Mouse (Mus musculus) embryonic facial prominence, embryonic 11.5 days (tissue): ENCODE measurements at regions not wholly inside any gene's neighbourhood (a gene's known extent, or its start where the extent isn't known, plus 50 kb on each side); places are given as distances from the start of the nearest gene placed in this dataset.

Source experiments
- ATAC-seq: fragments of 200-750 bp; cut with Nextera tagmentation; replicated peaks from 2 replicates; pipeline ENCODE4 v1.8.0; 2017; ENCODE audit warnings: low read depth; ENCODE audit not compliant: insufficient number of reproducible peaks, low FRiP score, low TSS enrichment
- DNase-seq: peaks from one replicate; pipeline ENCODE4 v3.0.0-alpha.2; 2015; ENCODE audit warnings: low spot score
- H3K27ac ChIP-seq: fragments of 300-500 bp; sonication (generic); replicated peaks from 2 replicates; pipeline ENCODE4 v1.5.1; 2014; ENCODE audit warnings: mild to moderate bottlenecking, low read depth, low read length, control low read depth
- H3K27me3 ChIP-seq: fragments of 300-500 bp; sonication (generic); 2 replicates; pipeline ENCODE4 v1.6.1; 2014; ENCODE audit warnings: mild to moderate bottlenecking, low read length, moderate library complexity, mixed read lengths; ENCODE audit not compliant: control insufficient read depth, insufficient read depth
- H3K36me3 ChIP-seq: fragments of 300-500 bp; sonication (generic); replicated peaks from 2 replicates; pipeline ENCODE4 v1.6.1; 2014; ENCODE audit warnings: low read depth, mild to moderate bottlenecking, low read length, moderate library complexity, mixed read lengths; ENCODE audit not compliant: control insufficient read depth, insufficient read depth
- H3K4me1 ChIP-seq: fragments of 300-500 bp; sonication (generic); 2 replicates; pipeline ENCODE4 v1.6.1; 2014; ENCODE audit warnings: low read length, mixed read lengths; ENCODE audit not compliant: control insufficient read depth, insufficient read depth
- H3K4me2 ChIP-seq: fragments of 300-500 bp; sonication (generic); 2 replicates; pipeline ENCODE4 v1.6.1; 2014; ENCODE audit warnings: low read depth, mild to moderate bottlenecking, control low read depth, low read length, moderate library complexity
- H3K4me3 ChIP-seq: fragments of 300-500 bp; sonication (generic); 2 replicates; pipeline ENCODE4 v1.5.1; 2014; ENCODE audit warnings: low read depth, low read length, control low read depth
- H3K9ac ChIP-seq: fragments of 300-500 bp; sonication (generic); replicated peaks from 2 replicates; pipeline ENCODE4 v1.6.1; 2014; ENCODE audit warnings: mild to moderate bottlenecking, control low read depth, low read length
- H3K9me3 ChIP-seq: fragments of 300-500 bp; sonication (generic); replicated peaks from 2 replicates; pipeline ENCODE4 v1.6.1; 2016; ENCODE audit warnings: mild to moderate bottlenecking, low read length, inconsistent platforms, mixed read lengths; ENCODE audit not compliant: control insufficient read depth
- WGBS: fragments of 180-500 bp; shearing (Covaris S2); extraction: QIAGEN DNeasy Blood & Tissue Kit; methylation state at CpG from one replicate; pipeline ENCODE4 v1.1.7; 2014; 5-methylcytosine and 5-hydroxymethylcytosine counted together

GRCm38 (mm10) chr8:36004387-36004786 lies 238.8 kb downstream of the Gm19410 start:
- Histone ChIP-seq H3K36me3 (no peaks in the 10 kb centered on the region), H3K27ac (no peak overlapping the region), H3K27me3 (no peaks in the 10 kb centered on the region), H3K4me3 (no peak overlapping the region), H3K9me3 (no peaks in the 10 kb centered on the region), H3K9ac (no peak overlapping the region), H3K4me2 (no peak overlapping the region), H3K4me1 (no peaks in the 10 kb centered on the region)
- 86% methylated on average over 2 of the region's 2 CpGs for WGBS
- ATAC-seq, result no peak
- no peak for DNase-seq

DNA sequence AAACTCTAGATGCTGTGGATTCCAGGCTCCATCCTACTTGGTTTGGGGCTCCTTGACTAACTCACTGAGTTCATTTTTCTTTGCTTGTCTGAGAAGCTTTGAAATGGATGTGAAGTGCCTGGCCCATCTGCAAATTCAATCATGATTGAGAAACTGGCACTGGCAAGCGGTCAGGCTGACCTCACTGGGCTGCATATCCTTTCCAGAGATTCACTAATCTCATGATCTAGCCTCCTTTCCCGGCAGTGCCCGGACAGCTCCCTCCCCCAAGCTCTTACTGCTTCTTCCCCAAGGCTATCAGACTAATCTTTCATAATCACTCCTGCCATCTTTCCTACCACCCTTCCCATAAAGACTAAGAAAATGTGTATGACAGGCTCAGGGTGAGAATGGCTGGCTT lies 239.9 kb downstream of the Gm19410 start:
- H3K4me2 ChIP-seq, result no peak overlapping the region
- H3K4me1 ChIP-seq, result no peaks in the 10 kb centered on the region
- no peaks in the 10 kb centered on the region for H3K36me3 ChIP-seq
- H3K9me3 ChIP-seq, result no peaks in the 10 kb centered on the region
- DNase-seq (no peak), ATAC-seq (no peak)
- H3K27ac ChIP-seq, result no peak overlapping the region
- no peak overlapping the region for H3K9ac ChIP-seq
- H3K4me3 ChIP-seq, result no peak overlapping the region
- 60% methylated on average over 3 of the region's 3 CpGs for WGBS
- no peaks in the 10 kb centered on the region for H3K27me3 ChIP-seq

- Histone ChIP-seq H3K9ac (no peak overlapping the region), H3K4me2 (no peak overlapping the region), H3K9me3 (no peaks in the 10 kb centered on the region), H3K4me1 (no peaks in the 10 kb centered on the region), H3K4me3 (no peak overlapping the region), H3K27me3 (no peaks in the 10 kb centered on the region), H3K36me3 (no peaks in the 10 kb centered on the region), H3K27ac (no peak overlapping the region)
- DNase-seq (no peak), ATAC-seq (no peak)
- WGBS, result 91% methylated on average over 1 of the region's 1 CpGs
Observed at GRCm38 (mm10) chr8:36007724-36008123, 242.1 kb downstream of the Gm19410 start.

- DNase-seq, result no peak
- no peaks in the 10 kb centered on the region for H3K36me3 ChIP-seq
Observed at GRCm38 (mm10) chr8:36009565-36009964, 244.0 kb downstream of the Gm19410 start.

DNA sequence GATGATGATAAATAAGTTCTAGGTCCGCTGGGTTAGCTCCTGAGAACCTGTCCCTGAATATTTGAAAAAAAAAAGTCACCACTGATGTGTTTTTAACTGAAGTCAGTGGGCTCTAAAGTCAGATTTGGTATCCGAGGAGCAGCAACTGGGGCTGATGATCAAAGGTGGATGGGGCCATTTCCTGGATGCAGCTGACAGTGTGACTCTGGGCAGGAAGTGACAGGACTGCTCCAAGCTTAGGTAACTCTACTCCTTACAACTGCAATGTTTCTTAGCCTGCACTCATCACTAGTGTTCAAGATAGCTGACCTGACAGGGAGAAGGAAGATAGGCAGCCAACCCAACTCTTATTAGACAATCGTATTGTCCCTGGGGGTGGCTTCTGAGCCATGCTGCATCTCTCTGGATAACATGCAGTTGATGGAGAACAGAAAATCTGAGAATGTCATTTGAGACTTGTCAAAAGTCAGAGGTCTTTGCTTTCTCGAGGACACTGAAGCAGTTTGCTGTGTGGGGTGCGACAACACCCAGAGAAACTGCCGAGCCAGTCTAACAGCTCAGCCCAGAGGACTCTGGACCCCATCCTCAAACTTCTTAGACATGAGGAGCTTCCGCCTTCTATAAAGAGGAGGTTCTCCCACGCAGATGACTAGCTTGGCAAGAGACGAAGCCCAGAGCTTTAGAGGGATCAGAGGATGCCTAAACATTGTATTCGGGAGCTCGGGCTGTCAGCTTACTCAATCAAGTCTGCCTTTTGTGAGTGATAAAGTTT lies 245.0 kb downstream of the Gm19410 start:
- no peak for ATAC-seq
- H3K4me2 ChIP-seq, result no peak overlapping the region
- no peak overlapping the region for H3K9ac ChIP-seq
- no peaks in the 10 kb centered on the region for H3K27me3 ChIP-seq
- H3K4me1 ChIP-seq, result no peaks in the 10 kb centered on the region
- H3K9me3 ChIP-seq, result no peaks in the 10 kb centered on the region
- 71% methylated on average over 11 of the region's 11 CpGs for WGBS
- no peak overlapping the region for H3K4me3 ChIP-seq
- H3K36me3 ChIP-seq, result no peaks in the 10 kb centered on the region
- DNase-seq, result no peak
- no peak overlapping the region for H3K27ac ChIP-seq

More at GRCm38 (mm10) chr8:36009565-36009964, 244.0 kb downstream of the Gm19410 start:
- 54% methylated on average over 9 of the region's 9 CpGs for WGBS
- no peak overlapping the region for H3K4me2 ChIP-seq
- no peaks in the 10 kb centered on the region for H3K9me3 ChIP-seq
- no peak overlapping the region for H3K4me3 ChIP-seq
- no peaks in the 10 kb centered on the region for H3K4me1 ChIP-seq
- no peak overlapping the region for H3K9ac ChIP-seq
- H3K27me3 ChIP-seq, result no peaks in the 10 kb centered on the region
- ATAC-seq, result no peak
- H3K27ac ChIP-seq, result no peak overlapping the region

GRCm38 (mm10) chr8:36014862-36015261 lies 249.3 kb downstream of the Gm19410 start:
- no peak for ATAC-seq
- H3K9me3 ChIP-seq, result no peaks in the 10 kb centered on the region
- H3K4me1 ChIP-seq, result no peaks in the 10 kb centered on the region
- WGBS, result 75% methylated on average over 8 of the region's 8 CpGs
- no peak overlapping the region for H3K27ac ChIP-seq
- no peak overlapping the region for H3K4me2 ChIP-seq
- no peaks in the 10 kb centered on the region for H3K36me3 ChIP-seq
- H3K9ac ChIP-seq, result no peak overlapping the region
- no peak for DNase-seq
- H3K27me3 ChIP-seq, result no peaks in the 10 kb centered on the region
- H3K4me3 ChIP-seq, result no peak overlapping the region

DNA sequence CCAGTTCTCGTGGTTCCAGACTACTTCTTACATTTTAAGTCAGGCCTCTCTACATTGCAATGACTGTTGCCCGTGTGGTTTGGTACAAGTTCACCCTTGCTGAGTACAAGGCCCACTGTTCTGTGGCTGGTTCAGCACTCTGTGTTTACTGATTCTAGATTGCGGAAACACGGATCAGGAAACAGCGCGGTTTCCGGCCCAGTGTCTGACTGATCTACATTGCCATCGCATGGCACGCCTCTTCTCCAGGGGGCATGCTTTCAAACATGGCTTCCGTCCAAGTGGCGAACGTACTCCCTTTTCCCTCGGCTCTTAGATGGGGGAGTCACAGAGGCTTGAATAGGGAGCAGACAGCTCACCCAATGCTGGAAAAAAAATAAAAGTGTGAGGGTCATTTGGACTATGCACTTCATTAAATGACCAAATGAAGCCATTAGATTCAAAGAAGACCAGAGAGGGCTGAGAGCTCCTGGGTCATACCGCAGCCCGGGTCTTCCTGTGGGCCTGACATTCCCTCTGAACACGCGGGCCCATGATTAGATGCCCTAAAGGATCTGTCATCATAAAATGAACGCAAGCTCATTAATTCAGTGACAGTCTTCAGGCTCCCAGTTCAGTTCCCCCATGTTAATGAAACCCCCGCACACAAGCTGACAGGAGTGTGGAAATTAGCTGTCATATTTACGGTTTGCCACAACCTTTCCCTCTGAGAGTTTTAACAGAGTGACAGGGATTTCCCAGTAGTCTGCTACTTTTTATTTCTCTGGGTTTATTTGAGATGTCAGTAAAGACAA lies 250.9 kb downstream of the Gm19410 start:
- Histone ChIP-seq H3K4me1 (no peaks in the 10 kb centered on the region), H3K4me2 (no peak overlapping the region), H3K27ac (no peak overlapping the region), H3K36me3 (no peaks in the 10 kb centered on the region), H3K9me3 (no peaks in the 10 kb centered on the region), H3K4me3 (no peak overlapping the region), H3K27me3 (no peaks in the 10 kb centered on the region), H3K9ac (no peak overlapping the region)
- ATAC-seq, result no peak
- WGBS, result 90% methylated on average over 20 of the region's 20 CpGs
- DNase-seq, result no peak
